Mouse (Mus musculus): Measurements from ENCODE around the gene Camkv.

Gene Camkv

DNA sequence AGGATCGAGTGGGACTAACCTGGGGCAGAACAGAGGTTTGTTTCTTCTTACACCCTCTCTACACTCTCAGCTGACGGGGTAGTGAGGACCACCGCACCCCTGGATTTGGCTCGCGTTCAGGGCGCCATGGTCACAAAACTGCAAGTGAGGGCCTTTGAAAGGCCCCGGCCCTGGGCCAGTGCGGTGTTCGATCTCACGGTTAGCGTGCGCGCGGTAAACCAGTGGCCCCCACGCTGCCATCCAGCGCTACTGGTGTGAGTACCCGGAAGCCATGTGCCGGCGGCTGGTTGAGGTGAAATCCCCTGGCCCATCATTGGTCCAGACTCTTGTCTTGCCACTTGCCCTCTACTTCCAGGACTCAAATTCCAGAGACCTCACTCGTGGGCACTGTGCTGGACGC lies 60.0 kb downstream of the Camkv start:
- DNase-seq: no peak

GRCm38 (mm10) chr9:107996049-107996448 lies 60.6 kb downstream of the Camkv start, which contains the start of gene Gm20662:
Gm20662 (plus strand) TSS chr9:107996349.
- no peak for DNase-seq
